Mouse (Mus musculus): ENCODE measurements around the gene Rasd2.
A peak's percentile ranks its signal among the peaks of the same experiment; 100 is the strongest.

DNA sequence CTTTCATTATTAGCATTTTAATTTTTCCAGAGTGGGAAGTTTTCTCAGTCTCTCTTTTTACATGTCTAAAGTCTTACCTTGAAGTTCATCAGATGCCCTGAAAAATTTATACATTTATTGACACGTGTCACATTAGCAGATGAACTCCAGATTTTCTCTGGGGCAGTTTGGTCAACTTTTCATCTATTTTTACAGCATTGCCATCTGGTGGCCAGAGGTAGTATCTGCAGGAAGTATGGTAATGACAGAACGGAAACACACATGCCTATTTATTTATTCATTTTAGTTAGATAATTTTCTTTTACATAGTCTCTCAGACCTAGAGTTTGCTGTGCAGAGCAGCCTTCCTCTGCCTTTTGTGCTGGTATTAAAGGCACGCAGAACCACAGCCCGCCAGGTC is 58.4 kb downstream of the Rasd2 start:
- TF ChIP-seq CTCF (IDR thresholded peaks at IDR 0.05; ENCODE audit: insufficient read depth, low read length) (peak; percentile 18; the same call in 1 of the 2 replicates), POLR2A (IDR thresholded peaks at IDR 0.05; ENCODE audit: borderline replicate concordance, extremely low read depth, low read depth, low read length) (no peak)
